Mouse (Mus musculus) midbrain, embryonic 15.5 days (tissue): Measurements from ENCODE around the gene Iqcb1. TPM values are rescaled to one million over a fixed set of nuclear protein-coding genes. Genes with fewer than 3 reads are reported as not detected.

Experiments
- ATAC-seq: fragments of 200-750 bp; cut with Nextera tagmentation; replicated peaks from 2 replicates; pipeline ENCODE4 v1.8.0; 2017; ENCODE audit warnings: moderate TSS enrichment
- H3K27ac ChIP-seq: fragments of 300-500 bp; sonication (generic); 2 replicates; pipeline ENCODE4 v1.5.1; 2015; ENCODE audit warnings: mild to moderate bottlenecking, inconsistent platforms
- H3K27me3 ChIP-seq: fragments of 300-500 bp; sonication (generic); replicated peaks from 2 replicates; pipeline ENCODE4 v1.6.1; 2015; ENCODE audit warnings: inconsistent platforms
- H3K36me3 ChIP-seq: fragments of 300-500 bp; sonication (generic); replicated peaks from 2 replicates; pipeline ENCODE4 v1.6.1; 2015; ENCODE audit warnings: inconsistent platforms
- H3K4me1 ChIP-seq: fragments of 300-500 bp; sonication (generic); 2 replicates; pipeline ENCODE4 v1.6.1; 2015; ENCODE audit warnings: inconsistent platforms
- H3K4me2 ChIP-seq: fragments of 300-500 bp; sonication (generic); 2 replicates; pipeline ENCODE4 v1.6.1; 2015; ENCODE audit warnings: inconsistent platforms, mild to moderate bottlenecking, moderate library complexity
- H3K4me3 ChIP-seq: fragments of 300-500 bp; sonication (generic); 2 replicates; pipeline ENCODE4 v1.5.1; 2015; ENCODE audit warnings: mild to moderate bottlenecking, inconsistent platforms
- H3K9ac ChIP-seq: fragments of 300-500 bp; sonication (generic); 2 replicates; pipeline ENCODE4 v1.6.1; 2015; ENCODE audit warnings: mild to moderate bottlenecking, inconsistent platforms
- H3K9me3 ChIP-seq: fragments of 300-500 bp; sonication (generic); 2 replicates; pipeline ENCODE4 v1.6.1; 2016; ENCODE audit warnings: inconsistent platforms
- WGBS: fragments of 180-500 bp; shearing (Covaris S2); methylation state at CpG from one replicate; pipeline ENCODE4 v1.1.7; 2015; ENCODE audit warnings: mixed read lengths; 5-methylcytosine and 5-hydroxymethylcytosine counted together
- polyA plus RNA-seq: library from polyadenylated mRNA; unstranded; fragments of >200 nt; fragmentation: Nextera tagmentation; extraction: Ambion mirVana; gene quantifications from 2 replicates; pipeline ENCODE4 v1.2.1, GENCODE M21; 2015

Iqcb1 gene
- polyA plus RNA-seq: 61.8 and 66.4 TPM in 2 replicates

DNA sequence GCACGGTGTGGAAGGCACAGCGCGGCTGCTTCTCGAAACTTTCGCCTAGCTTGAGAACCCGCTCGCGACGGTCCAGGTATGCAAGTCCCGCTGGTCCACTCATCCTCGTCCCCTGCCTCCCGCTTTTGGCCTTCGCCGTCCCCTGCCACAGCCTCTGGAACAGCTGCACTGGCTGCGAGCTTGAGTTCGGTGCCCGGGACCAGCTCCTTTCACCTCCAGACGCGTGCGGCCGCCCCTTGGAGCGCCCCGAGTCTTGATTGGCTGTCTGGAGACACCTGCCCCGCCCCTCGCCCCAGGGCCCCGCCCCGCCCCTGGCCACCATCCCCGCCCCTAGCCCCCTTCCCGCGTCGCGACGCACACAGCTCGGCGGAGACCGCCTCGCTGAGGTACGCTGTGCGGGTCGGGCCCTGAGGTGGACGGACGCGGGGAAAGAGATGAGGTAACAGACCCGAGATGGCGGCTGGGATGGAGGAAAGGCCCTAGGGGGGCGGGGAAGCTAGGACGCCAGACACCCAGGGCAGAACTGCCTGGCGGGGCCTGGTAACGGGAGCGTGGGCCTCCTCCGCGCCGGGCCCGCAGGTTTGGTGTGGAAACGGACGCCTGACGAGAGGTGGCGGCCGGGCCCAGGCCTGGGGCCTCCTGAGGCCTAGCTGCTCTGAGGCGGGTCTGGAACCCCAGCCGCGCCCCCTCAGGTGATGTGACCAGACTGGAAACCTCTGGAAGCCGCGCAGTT is at the start of gene Iqcb1:
TSS of gene Iqcb1 (plus strand) at position 332 of the 733 bp plus-strand sequence.
- H3K27ac ChIP-seq: peak within 1 kb of the TSS; percentile 67
- peak within 1 kb of the TSS; percentile 74 for H3K9ac ChIP-seq
- H3K27me3 ChIP-seq: peaks cover 4% of the 10 kb centered on the region; the same call in 1 of the 2 replicates
- H3K4me2 ChIP-seq: peak within 1 kb of the TSS; percentile 91
- no peaks in the 10 kb centered on the region for H3K36me3 ChIP-seq
- H3K9me3 ChIP-seq: no peaks in the 10 kb centered on the region
- WGBS: under 1% methylated on average over 64 of the region's 64 CpGs
- H3K4me1 ChIP-seq: peaks cover 17% of the 10 kb centered on the region
- ATAC-seq: peak; percentile 99
- H3K4me3 ChIP-seq: peak within 1 kb of the TSS; percentile 62

DNA sequence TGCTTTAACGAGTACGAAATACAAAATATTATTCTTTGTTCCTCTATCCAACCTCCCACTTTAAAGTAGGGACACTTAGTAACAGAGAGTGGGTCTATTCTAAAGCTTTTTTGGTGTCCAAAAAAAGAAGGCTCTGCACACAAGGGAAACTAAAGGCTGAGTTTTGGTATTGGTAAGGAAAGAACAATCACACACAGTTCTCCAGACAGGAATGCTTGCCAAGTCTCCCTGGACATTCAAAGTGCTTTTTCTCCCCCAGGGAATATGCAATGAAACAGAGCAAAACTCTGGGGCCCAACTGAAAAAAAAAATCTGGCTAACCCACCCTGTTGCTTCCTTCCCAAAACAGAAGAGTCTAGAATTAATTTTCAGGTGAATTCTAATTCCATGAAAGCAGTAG is 44.0 kb upstream of the Iqcb1 start:
- no peaks in the 10 kb centered on the region for H3K36me3 ChIP-seq
- no peak for ATAC-seq
- no peaks in the 10 kb centered on the region for H3K27me3 ChIP-seq
- peak overlapping the region; percentile 45; the same call in 1 of the 2 replicates for H3K27ac ChIP-seq
- peak overlapping the region; percentile 15 for H3K4me3 ChIP-seq
- H3K4me1 ChIP-seq: no peaks in the 10 kb centered on the region
- 0 out of 2 replicates have a peak overlapping the region, but pooled peaks have one; percentile 6 for H3K9ac ChIP-seq
- 78% methylated on average over 2 of the region's 2 CpGs for WGBS
- no peak overlapping the region for H3K4me2 ChIP-seq
- H3K9me3 ChIP-seq: no peaks in the 10 kb centered on the region

DNA sequence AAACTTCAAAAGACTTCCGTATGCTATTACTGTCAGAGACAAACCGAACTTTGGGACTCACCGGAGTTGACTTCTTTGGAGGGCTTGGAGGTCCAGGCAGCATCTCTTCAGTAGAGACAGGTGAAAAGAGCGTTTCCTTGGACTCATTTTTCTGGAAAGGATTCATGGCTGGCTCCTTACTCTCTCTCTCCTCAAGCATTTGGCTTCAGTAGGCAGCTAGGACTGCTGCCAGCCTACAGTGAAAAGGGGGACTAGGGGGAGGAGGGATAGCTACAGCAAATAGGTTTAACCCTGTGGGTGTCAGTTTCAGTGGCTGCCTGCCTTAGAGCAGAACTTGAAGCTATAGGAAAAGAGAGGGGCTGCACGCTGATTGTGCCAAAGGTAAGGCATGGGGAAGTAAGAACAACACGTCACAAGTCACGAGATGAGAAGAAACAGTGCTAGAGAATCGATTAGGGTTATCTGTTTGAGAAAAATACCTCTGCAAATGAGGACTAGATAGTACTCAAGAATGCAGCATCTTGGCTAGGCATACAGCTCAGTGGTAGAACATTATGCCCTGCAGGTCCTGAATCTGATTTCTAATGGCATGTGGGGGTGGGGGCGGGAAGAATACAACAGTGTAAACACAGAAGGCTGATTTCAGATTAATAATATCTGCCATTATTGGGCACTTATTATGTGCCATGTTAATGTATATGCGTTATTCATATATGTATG is 43.4 kb upstream of the Iqcb1 start, which contains the start of gene Slc15a2:
TSS of gene Slc15a2 (minus strand) at position 369 of the 720 bp plus-strand sequence.
- Histone ChIP-seq H3K9me3 (no peaks in the 10 kb centered on the region), H3K4me3 (peak within 1 kb of the TSS; percentile 15), H3K9ac (0 out of 2 replicates have a peak within 1 kb of the TSS, but pooled peaks have one; percentile 6), H3K27ac (peak within 1 kb of the TSS; percentile 45), H3K4me2 (no peak within 1 kb of the TSS), H3K36me3 (no peaks in the 10 kb centered on the region), H3K27me3 (no peaks in the 10 kb centered on the region), H3K4me1 (no peaks in the 10 kb centered on the region)
- 68% methylated on average over 10 of the region's 10 CpGs for WGBS
- ATAC-seq: peak; percentile 80

DNA sequence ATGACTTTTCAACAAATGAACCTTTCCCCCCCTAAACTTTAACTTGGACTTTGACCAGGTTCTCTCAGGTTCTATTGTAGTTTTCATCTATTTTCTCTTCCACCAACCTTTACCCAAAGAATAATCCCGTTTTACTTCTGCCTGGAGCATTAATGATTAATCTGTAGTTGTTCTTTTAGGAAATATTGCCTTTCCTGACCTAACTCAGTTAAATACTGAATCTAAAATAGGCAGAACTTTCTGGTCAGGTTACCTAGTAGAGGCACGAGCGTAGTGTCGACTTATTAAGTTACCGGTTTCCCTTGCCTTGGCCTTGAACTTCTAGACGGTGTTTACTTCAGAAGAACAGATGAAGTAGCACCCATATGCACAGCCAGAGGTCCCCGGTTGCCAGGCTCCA is 41.7 kb upstream of the Iqcb1 start:
- H3K4me3 ChIP-seq: no peak overlapping the region
- H3K27me3 ChIP-seq: no peaks in the 10 kb centered on the region
- no peak overlapping the region for H3K27ac ChIP-seq
- H3K9me3 ChIP-seq: no peaks in the 10 kb centered on the region
- no peak overlapping the region for H3K9ac ChIP-seq
- H3K36me3 ChIP-seq: no peaks in the 10 kb centered on the region
- no peak for ATAC-seq
- no peaks in the 10 kb centered on the region for H3K4me1 ChIP-seq
- H3K4me2 ChIP-seq: no peak overlapping the region
- WGBS: 92% methylated on average over 7 of the region's 7 CpGs

DNA sequence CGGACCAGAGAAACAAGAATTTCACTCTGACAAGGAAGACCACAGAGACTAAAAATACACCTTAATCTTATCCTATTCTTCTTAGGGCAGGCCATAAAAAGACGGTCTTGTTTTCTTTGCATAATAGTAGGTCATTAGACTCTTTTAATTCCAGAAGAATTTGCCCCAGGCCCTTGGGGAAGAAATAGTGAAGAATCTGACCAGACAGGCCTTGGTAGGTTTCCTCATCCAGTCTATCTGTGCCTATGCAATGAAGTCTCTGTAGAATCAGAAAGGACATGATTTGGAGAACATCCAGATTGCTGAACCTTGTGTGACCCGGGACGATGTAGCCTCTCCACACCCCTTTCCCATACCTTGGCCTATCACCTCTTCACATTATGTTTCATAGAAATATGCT is 38.0 kb upstream of the Iqcb1 start:
- Histone ChIP-seq H3K4me3 (no peak overlapping the region), H3K9me3 (no peaks in the 10 kb centered on the region), H3K4me2 (no peak overlapping the region), H3K27me3 (no peaks in the 10 kb centered on the region), H3K4me1 (no peaks in the 10 kb centered on the region), H3K27ac (no peak overlapping the region), H3K9ac (no peak overlapping the region), H3K36me3 (no peaks in the 10 kb centered on the region)
- no peak for ATAC-seq
- WGBS: 94% methylated on average over 4 of the region's 4 CpGs

DNA sequence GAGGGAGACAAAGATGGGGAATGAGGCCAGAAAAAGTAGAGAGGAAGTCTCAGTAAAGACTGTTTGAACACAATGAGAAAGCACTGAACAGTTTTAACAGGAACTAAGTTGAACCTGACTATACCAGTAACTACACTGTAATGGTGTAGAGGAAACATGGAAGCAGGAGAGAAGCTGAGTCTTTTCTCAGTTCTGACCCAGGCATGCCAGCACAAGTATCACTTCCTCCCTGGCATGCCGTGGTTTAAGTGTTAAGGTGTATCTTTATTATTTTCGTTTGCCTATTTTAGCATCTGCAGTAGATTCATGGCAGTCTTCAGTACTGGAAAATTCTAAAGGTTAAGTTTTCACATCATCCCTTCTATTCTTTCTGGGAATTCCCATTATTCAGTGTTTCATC is 33.2 kb upstream of the Iqcb1 start:
- 94% methylated on average over 2 of the region's 2 CpGs for WGBS
- H3K9ac ChIP-seq: no peak overlapping the region

DNA sequence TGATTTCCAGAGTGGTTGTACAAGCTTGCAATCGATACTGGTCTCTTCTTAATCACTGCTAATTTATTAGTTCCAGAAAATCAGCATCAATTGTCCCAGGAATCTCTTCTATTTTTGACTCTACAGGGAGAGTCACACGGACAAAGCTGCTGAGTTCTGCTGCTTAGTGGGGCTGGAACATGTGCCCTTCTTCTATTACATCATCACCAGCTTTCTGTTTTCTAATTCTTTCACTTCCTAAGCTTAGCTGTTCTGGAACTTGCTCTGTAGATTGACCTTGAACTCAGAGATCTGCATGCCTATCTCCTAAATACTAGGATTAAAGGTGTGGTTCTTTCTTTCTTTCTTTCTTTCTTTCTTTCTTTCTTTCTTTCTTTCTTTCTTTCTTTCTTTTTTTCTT is 29.9 kb upstream of the Iqcb1 start:
- ATAC-seq: no peak
- Histone ChIP-seq H3K9ac (no peak overlapping the region), H3K27ac (no peak overlapping the region), H3K4me3 (no peak overlapping the region), H3K4me2 (no peak overlapping the region), H3K4me1 (no peaks in the 10 kb centered on the region), H3K27me3 (no peaks in the 10 kb centered on the region), H3K9me3 (no peaks in the 10 kb centered on the region), H3K36me3 (no peaks in the 10 kb centered on the region)
- WGBS: 88% methylated on average over 2 of the region's 2 CpGs

More for the DNA sequence above, 33.2 kb upstream of the Iqcb1 start:
- Histone ChIP-seq H3K36me3 (no peaks in the 10 kb centered on the region), H3K27me3 (no peaks in the 10 kb centered on the region), H3K9me3 (no peaks in the 10 kb centered on the region), H3K4me3 (no peak overlapping the region), H3K4me2 (no peak overlapping the region), H3K4me1 (no peaks in the 10 kb centered on the region), H3K27ac (no peak overlapping the region)
- ATAC-seq: no peak

DNA sequence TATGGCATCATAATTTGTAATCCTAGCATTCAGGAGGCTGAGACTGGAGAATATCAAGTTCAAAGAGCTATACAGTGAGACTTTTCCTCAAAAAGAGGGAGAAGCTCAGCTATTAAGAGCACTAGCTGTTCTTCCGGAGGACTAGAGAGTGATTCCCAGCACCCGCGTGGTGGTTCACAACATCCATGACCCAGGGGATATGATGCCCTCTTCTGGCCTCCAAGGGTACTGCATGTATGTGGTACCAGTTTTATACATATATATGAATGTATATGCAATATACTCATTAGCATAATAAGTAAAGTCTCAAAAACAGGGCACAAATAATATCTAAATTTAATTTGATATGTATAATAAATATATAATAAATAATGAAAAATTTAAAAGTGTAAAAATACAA is 25.8 kb upstream of the Iqcb1 start:
- 89% methylated on average over 3 of the region's 3 CpGs for WGBS
- no peak overlapping the region for H3K4me3 ChIP-seq
- no peaks in the 10 kb centered on the region for H3K4me1 ChIP-seq
- H3K9me3 ChIP-seq: no peaks in the 10 kb centered on the region
- H3K9ac ChIP-seq: no peak overlapping the region
- no peaks in the 10 kb centered on the region for H3K27me3 ChIP-seq
- no peaks in the 10 kb centered on the region for H3K36me3 ChIP-seq
- H3K27ac ChIP-seq: no peak overlapping the region
- no peak overlapping the region for H3K4me2 ChIP-seq
- no peak for ATAC-seq

DNA sequence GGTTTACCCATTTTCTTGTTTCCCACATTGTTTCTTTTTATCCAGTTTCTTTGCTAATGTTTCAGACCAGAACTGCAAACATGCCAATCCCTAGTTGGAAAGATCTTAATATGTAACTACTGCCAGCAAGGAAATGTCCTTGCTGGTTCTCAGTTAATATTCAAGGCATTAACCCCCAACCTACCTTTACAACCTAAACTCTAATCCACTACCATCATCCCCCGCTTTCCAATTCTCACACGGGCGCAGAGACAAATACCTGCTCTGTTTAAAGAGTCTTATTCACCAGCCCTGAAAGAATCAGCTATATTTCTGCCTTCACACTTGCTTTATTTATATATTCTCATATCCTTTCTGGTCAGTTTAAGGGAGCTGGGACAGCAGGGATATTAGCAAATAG is 19.6 kb upstream of the Iqcb1 start:
- no peak overlapping the region for H3K4me2 ChIP-seq
- H3K9ac ChIP-seq: no peak overlapping the region
- no peaks in the 10 kb centered on the region for H3K36me3 ChIP-seq
- H3K27ac ChIP-seq: no peak overlapping the region
- no peaks in the 10 kb centered on the region for H3K4me1 ChIP-seq
- no peak for ATAC-seq
- WGBS: 87% methylated on average over 3 of the region's 3 CpGs
- H3K27me3 ChIP-seq: no peaks in the 10 kb centered on the region
- H3K4me3 ChIP-seq: no peak overlapping the region
- no peaks in the 10 kb centered on the region for H3K9me3 ChIP-seq

DNA sequence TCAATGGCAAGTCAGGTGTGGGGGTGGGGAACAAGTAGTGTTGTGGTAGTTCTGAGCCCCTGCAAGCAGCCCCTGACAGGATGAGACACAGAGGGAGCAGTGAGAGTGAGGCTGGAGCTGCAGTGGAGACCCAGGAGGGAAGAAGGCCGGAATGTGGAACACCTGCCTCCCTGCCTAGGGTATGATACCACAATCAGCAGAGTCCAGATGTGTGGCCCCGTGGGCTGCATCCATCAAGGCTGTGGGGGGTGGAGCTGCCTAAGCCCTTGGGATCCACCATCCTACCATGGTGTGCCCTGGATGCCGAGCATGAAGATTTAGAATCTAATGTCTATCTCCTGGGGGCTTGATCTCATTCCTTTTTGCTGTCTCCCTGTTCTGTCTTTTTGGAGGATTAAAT is 14.5 kb upstream of the Iqcb1 start:
- H3K27ac ChIP-seq: no peak overlapping the region
- H3K4me2 ChIP-seq: no peak overlapping the region
- no peaks in the 10 kb centered on the region for H3K9me3 ChIP-seq
- H3K4me1 ChIP-seq: no peaks in the 10 kb centered on the region
- 67% methylated on average over 3 of the region's 3 CpGs for WGBS
- H3K27me3 ChIP-seq: no peaks in the 10 kb centered on the region
- H3K4me3 ChIP-seq: no peak overlapping the region
- no peak for ATAC-seq
- no peaks in the 10 kb centered on the region for H3K36me3 ChIP-seq
- no peak overlapping the region for H3K9ac ChIP-seq

DNA sequence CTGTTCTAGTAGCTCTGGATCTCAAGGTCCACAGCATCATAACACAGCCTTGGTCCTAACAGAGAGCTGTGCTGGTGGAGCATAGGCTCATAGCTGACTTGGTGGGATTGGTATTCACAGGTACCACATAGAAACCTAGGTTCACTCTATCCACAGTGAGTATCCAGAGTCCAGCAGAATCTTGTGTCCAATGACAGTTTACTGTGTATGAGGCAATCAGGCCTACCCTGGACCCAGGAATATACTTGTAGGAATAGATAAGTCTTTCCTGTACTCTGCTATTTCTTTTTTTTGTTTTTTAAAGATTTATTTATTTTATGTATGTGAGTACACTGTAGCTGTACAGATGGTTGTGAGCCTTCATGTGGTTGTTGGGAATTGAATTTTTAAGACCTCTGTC is 11.3 kb upstream of the Iqcb1 start:
- Histone ChIP-seq H3K9me3 (no peaks in the 10 kb centered on the region), H3K4me3 (no peak overlapping the region), H3K4me1 (no peaks in the 10 kb centered on the region), H3K27me3 (no peaks in the 10 kb centered on the region), H3K4me2 (no peak overlapping the region), H3K9ac (no peak overlapping the region), H3K27ac (no peak overlapping the region), H3K36me3 (no peaks in the 10 kb centered on the region)
- ATAC-seq: peak; percentile 63

DNA sequence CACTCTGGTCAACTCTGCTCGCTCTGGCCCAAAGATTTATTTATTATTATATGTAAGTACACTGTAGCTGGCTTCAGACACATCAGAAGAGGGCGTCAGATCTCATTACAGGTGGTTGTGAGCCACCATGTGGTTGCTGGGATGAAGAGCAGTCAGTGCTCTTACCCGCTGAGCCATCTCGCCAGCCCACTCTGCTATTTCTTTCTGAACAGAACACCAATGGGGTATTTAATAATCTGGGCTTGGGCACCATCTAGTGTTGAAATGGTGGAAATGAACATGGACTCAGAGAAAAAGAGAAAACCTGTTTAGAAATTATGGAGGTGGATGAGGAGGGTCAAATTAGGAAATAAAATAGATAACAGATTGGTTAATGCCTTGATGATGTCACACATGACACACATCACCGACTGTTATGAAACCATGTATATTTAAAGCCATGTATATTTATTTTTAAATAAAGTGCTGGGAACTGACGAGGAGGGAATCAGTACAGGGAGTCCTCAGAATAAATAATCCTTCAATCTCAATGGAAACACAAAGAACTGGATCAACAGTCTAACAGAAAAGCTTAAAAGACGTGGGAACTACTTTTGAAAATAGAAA is 10.8 kb upstream of the Iqcb1 start:
- Histone ChIP-seq H3K9me3 (no peaks in the 10 kb centered on the region), H3K4me2 (no peak overlapping the region), H3K27me3 (no peaks in the 10 kb centered on the region), H3K4me1 (no peaks in the 10 kb centered on the region), H3K27ac (no peak overlapping the region), H3K4me3 (no peak overlapping the region), H3K9ac (no peak overlapping the region), H3K36me3 (no peaks in the 10 kb centered on the region)
- 19% methylated on average over 7 of the region's 7 CpGs for WGBS
- ATAC-seq: peak; percentile 98
